Mouse (Mus musculus) cerebellum, adult 9-10 months (tissue): Measurements from ENCODE around the gene Ttc28.
A peak's percentile ranks its signal among the peaks of the same experiment; 100 is the strongest.

Experiments used
- DNase-seq: peaks from one replicate; pipeline ENCODE4 v3.0.0; 2022

Gene Ttc28

GRCm38 (mm10) chr5:111304730-111305129 lies 425.1 kb downstream of the Ttc28 start:
- DNase-seq = no peak

DNA sequence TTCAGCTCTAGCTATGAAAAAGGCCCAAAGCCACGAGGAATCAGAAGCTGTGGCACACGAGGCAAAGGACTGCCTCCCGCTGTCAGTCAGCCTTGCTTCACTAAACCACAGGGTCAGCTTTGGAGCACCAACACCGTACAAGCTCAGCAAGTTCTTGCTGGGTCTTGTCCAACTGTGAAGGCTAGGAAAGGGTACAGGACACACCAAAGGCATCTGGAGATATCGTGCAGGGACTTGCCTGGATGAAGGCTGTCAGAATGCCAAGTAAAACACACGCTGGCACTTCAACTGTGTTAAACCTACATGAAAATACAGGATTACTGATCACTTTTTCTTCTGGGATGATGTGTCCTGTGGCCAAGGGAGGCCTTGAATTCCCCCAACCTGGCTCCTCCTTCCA lies 430.6 kb downstream of the Ttc28 start:
- DNase-seq = no peak

DNA sequence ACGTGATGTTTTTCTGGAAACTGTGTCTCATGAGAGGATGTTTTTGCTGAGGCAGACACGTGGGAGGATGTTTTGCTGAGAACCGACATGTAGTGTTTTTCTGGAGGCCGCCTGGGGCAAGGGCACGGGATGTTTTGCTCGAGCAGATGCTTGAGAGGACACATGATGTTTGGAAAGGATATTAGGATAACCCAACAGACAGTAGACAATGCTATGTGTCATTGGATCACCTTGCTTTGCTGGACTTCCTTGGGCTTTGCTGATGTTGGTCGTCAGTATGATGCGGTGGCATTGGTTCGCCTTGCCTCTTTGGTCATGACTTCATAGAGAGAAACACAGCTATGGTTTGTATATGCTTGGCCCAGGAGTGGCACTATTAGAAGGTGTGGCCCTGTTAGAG lies 434.2 kb downstream of the Ttc28 start:
- DNase-seq = no peak

- no peak for DNase-seq
Measured at GRCm38 (mm10) chr5:111315061-111315460, 435.5 kb downstream of the Ttc28 start.

GRCm38 (mm10) chr5:111317526-111317925 lies 437.9 kb downstream of the Ttc28 start:
- no peak for DNase-seq

DNA sequence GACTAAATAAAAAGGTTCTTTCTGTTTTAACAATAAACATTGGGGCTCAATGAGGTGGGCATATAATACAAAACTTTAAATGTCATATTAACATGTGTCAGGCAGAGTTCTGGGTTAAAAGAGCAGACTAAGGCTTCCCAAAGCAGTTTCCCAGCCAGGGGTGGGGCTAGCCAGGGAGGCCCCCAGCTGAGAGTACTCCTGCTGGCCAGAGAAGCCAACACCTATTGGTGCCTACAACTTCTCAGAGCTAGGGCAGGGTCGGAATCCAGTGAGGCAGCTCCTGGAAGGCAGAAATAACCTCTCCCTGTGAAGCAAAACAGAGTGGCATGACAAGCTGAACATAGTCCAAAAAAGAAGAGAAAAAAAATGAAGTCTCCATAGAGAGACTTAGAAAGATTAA lies 439.3 kb downstream of the Ttc28 start:
- DNase-seq = no peak

DNA sequence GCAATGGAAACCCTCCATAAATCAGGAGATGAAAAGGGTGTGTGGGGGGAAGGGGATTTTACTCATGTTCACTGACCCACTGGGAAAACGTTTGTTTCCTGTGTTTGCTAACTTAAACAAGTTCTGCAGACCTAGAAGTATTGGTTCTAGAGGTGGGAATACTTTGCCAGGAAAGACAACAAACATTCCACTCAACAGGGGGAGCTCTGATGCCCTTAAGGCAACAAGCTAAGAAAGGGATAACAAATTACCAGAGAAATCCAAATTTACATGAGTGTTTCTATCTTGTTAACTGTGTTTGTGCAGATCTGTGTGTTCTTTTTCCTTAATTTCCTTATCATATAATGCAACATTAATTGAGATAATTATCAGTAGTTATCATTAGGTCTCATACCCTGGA lies 446.2 kb downstream of the Ttc28 start:
- no peak for DNase-seq

DNA sequence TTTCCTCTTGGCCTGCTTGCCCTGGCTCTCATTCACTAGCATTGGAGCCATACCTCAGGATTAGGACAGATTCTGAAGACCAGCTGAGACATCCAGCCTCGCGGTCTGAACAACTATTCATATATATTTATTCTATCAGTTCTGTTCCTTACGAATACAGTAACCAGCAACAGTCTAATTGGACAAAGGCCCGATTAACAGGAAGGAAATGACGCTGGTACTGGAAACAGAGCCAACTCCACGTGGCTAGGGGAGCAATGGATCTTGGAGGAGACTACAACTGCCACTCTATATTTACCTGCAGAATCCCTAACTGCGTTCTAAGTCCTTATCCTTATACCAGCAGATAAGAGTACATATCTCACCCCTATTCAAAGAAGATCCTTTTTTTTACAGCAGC lies 447.8 kb downstream of the Ttc28 start:
- DNase-seq = no peak

GRCm38 (mm10) chr5:111329782-111330416 lies 450.3 kb downstream of the Ttc28 start:
- no peak for DNase-seq

GRCm38 (mm10) chr5:111330417-111331098 lies 451.0 kb downstream of the Ttc28 start, which contains the start of gene Pitpnb:
Gene Pitpnb (plus strand): TSS chr5:111330763.
- DNase-seq = peak; percentile 97

GRCm38 (mm10) chr5:111331099-111331435 lies 451.5 kb downstream of the Ttc28 start:
- DNase-seq = peak; percentile 34

- DNase-seq = no peak
Measured at GRCm38 (mm10) chr5:111335939-111336691, 456.5 kb downstream of the Ttc28 start.
